Mouse (Mus musculus) retina, embryonic 14.5 days (tissue): Measurements from ENCODE around the gene Abcb8.

Experiments used
- DNase-seq: peaks from one replicate; pipeline ENCODE4 v3.0.0-alpha.2; 2015; ENCODE audit warnings: low spot score

Gene Abcb8

GRCm38 (mm10) chr5:24425421-24426036, 32.1 kb downstream of the Abcb8 start:
- DNase-seq = peak; percentile 66

- DNase-seq = no peak
Measured at GRCm38 (mm10) chr5:24426037-24426432, 32.6 kb downstream of the Abcb8 start.

- DNase-seq = no peak
Measured at GRCm38 (mm10) chr5:24426556-24427284, 33.3 kb downstream of the Abcb8 start.

- DNase-seq = no peak
Measured at GRCm38 (mm10) chr5:24427285-24427633, 33.8 kb downstream of the Abcb8 start.

GRCm38 (mm10) chr5:24427981-24428402, 34.5 kb downstream of the Abcb8 start:
- DNase-seq = peak; percentile 49

- DNase-seq = no peak
Measured at GRCm38 (mm10) chr5:24428596-24428995, 35.1 kb downstream of the Abcb8 start.

- no peak for DNase-seq
Measured at GRCm38 (mm10) chr5:24433993-24434392, 40.5 kb downstream of the Abcb8 start.

GRCm38 (mm10) chr5:24441187-24441586, 47.7 kb downstream of the Abcb8 start:
- DNase-seq = no peak

GRCm38 (mm10) chr5:24442029-24442428, 48.6 kb downstream of the Abcb8 start:
- DNase-seq = no peak

GRCm38 (mm10) chr5:24443204-24443603, 49.7 kb downstream of the Abcb8 start:
- DNase-seq = no peak

- DNase-seq = no peak
Measured at GRCm38 (mm10) chr5:24443927-24444326, 50.5 kb downstream of the Abcb8 start.

- peak; percentile 94 for DNase-seq
Measured at GRCm38 (mm10) chr5:24444746-24445427, 51.4 kb downstream of the Abcb8 start, which contains the start of gene Fastk. Gene Fastk (minus strand): TSS chr5:24445287.

GRCm38 (mm10) chr5:24445428-24446080, 52.1 kb downstream of the Abcb8 start:
- peak; percentile 42 for DNase-seq

GRCm38 (mm10) chr5:24446630-24447029, 53.2 kb downstream of the Abcb8 start:
- no peak for DNase-seq

GRCm38 (mm10) chr5:24447624-24448298, 54.3 kb downstream of the Abcb8 start, which contains the start of gene Tmub1:
Gene Tmub1 (minus strand): TSS chr5:24447854.
- DNase-seq = peak; percentile 77

- DNase-seq = peak; percentile 83
Measured at GRCm38 (mm10) chr5:24451264-24452029, 58.0 kb downstream of the Abcb8 start.

GRCm38 (mm10) chr5:24452030-24452690, 58.7 kb downstream of the Abcb8 start, which contains the start of gene Agap3:
Gene Agap3 (plus strand): TSS chr5:24452177.
- DNase-seq = peak; percentile 53

GRCm38 (mm10) chr5:24452691-24453233, 59.3 kb downstream of the Abcb8 start:
- DNase-seq = peak; percentile 46

GRCm38 (mm10) chr5:24453283-24453984, 60.0 kb downstream of the Abcb8 start:
- DNase-seq = peak; percentile 68

- no peak for DNase-seq
Measured at GRCm38 (mm10) chr5:24453985-24454303, 60.5 kb downstream of the Abcb8 start.
